Mouse (Mus musculus) thymus, adult 18-20 months (tissue): ENCODE results near the gene Trim54.
A peak's percentile ranks its signal among the peaks of the same experiment; 100 is the strongest.

ENCODE experiments used
- DNase-seq, 2 experiments: peaks; one replicate each; pipeline ENCODE4 v3.0.0; 2022; ENCODE audit warnings: mixed read lengths in 2 of 2

Trim54 gene

GRCm38 (mm10) chr5:31108000-31108490 is 8.5 kb upstream of the Trim54 start, which contains the start of gene Slc30a3:
TSS of gene Slc30a3 (minus strand) at chr5:31108237.
- no peak for DNase-seq

- DNase-seq: no peak
These were observed 5.7 kb upstream of the Trim54 start for GRCm38 (mm10) chr5:31110781-31111180.

- DNase-seq: no peak
These were observed 400 bp downstream of the Trim54 start for GRCm38 (mm10) chr5:31116912-31117311.

- DNase-seq: no peak
These were observed 4.6 kb downstream of the Trim54 start for GRCm38 (mm10) chr5:31121111-31121510.

- no peak for DNase-seq
These were observed 7.0 kb downstream of the Trim54 start for GRCm38 (mm10) chr5:31123481-31123880.

DNA sequence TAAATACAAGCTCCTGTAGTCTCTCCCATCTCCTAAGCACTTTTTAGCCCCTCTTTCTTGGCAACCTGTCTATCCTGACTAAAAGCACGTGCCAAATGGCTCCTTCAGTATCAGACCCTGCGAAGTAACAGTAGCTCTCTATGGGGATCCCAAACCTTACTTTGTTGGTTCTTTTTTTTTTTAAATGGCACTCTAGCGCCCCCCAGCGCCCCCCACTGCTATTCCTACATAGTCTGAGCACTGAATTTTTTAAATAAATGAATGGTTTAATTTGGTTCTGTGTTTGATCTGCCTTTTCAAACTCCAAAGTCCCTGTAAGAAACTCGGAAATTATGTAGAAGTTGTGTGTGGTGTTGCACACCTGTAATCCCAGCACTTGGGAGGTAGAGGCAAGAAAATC is 9.5 kb downstream of the Trim54 start:
- no peak for DNase-seq

- no peak for DNase-seq
These were observed 20.4 kb downstream of the Trim54 start for GRCm38 (mm10) chr5:31136730-31137424.

- DNase-seq: no peak
These were observed 21.1 kb downstream of the Trim54 start for GRCm38 (mm10) chr5:31137658-31138057.

DNA sequence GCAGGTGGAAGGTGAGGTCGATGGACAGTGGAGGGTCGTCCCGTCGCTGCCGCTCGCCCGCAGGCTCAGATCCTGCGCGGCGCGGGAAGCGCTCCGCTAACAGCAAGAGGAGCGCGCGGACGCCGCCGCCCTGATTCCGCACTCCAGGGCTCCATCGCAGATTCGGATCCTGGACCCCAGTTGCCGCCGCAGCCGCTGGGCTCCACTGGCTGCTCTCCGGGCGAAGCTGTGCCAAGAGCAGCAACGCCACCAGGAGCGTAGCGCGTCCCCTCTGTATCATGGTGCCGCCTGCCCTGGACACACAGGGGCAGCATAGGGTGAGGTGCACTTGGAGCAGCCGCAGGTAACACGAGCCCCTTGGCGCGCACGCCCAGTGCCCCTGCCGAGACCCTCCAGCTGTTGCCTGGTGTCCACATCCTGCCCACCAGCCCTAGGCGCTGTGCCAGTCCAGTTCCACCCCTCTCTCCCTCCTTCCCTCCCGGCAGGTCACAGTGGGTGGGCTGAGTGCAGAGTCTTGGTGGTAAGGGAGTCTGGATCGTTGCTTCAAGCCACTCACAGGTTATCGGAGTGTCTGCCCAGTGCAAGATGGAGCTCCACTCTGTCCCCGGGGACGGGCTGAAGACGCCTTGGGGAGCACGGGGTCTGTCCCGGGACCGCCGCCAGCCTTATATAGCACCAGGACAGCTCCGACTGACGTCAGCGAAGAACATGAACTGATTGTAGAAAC is 21.9 kb downstream of the Trim54 start, which contains the start of gene Ucn:
Gene Ucn, minus strand, starts transcription at position 589 of the 727 bp plus-strand sequence.
- no peak for DNase-seq

GRCm38 (mm10) chr5:31138968-31139425 is 22.5 kb downstream of the Trim54 start:
- DNase-seq: no peak

- DNase-seq: no peak
These were observed 33.3 kb downstream of the Trim54 start for GRCm38 (mm10) chr5:31149781-31150180.

- no peak for DNase-seq
These were observed 35.2 kb downstream of the Trim54 start for GRCm38 (mm10) chr5:31151746-31152145.

- no peak for DNase-seq
These were observed 37.1 kb downstream of the Trim54 start for GRCm38 (mm10) chr5:31153516-31154151.

DNA sequence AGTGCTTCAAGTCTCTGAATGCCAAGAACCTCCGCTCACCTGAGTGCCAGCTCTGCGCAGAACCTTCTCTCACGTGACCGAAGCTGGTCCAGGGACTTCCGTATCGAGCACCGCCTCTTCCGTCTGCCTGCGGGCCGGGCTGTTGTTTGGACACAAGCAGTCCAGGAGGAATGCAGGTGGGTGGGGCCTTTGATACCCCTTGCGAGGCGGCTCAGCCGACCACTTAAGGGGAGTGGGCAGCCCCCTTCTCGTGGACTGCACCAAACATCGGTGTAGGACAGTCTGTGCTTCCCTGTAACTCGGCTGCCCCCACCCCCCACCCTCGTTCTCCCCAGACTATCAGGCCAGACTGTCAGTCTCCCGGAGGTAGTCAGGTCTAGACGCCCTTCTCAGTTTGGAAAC is 37.6 kb downstream of the Trim54 start, which contains the start of gene Mpv17:
Gene Mpv17, minus strand, starts transcription at position 100 of the 402 bp plus-strand sequence.
- peak; percentile 63 to 74 for DNase-seq

DNA sequence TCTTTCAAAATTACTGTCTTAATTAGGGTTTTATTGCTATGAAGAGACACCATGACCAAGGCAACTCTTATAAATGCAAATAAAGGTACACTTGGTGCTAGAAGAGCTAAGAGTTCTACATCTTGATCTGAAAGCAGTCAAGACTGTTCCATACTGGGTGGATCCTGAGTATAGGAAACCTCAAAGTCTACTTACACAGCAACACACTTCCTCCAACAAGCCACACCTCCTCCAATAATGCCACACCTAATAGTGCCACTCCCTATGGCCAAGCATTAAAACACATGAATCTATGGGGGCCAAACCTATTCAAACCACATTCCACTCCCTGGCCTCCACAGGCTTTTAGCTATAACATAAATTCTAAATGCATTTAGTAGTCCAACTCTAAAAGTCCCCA is 46.0 kb downstream of the Trim54 start:
- no peak for DNase-seq

- no peak for DNase-seq
These were observed 48.4 kb downstream of the Trim54 start for GRCm38 (mm10) chr5:31164878-31165277.

DNA sequence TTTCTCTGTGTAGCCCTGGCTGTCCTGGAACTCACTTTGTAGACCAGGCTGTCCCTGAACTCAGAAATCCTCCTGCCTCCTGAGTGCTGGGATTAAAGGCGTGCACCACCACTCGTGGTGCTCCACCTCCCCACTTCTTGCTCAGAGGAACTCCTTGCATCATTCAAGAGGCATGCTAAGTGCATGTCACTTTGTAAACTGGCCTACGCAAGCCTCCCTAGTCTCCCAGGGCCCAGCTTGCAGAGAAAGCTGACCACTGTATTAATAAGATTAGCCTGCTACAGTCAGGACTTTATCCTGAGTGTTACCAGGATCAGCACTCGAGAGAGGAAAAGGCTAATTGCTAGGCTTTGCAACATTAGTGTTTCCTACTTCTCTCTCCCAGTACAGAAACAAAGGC is 52.1 kb downstream of the Trim54 start:
- DNase-seq: no peak

GRCm38 (mm10) chr5:31179301-31179765 is 62.8 kb downstream of the Trim54 start:
- DNase-seq: no peak

DNA sequence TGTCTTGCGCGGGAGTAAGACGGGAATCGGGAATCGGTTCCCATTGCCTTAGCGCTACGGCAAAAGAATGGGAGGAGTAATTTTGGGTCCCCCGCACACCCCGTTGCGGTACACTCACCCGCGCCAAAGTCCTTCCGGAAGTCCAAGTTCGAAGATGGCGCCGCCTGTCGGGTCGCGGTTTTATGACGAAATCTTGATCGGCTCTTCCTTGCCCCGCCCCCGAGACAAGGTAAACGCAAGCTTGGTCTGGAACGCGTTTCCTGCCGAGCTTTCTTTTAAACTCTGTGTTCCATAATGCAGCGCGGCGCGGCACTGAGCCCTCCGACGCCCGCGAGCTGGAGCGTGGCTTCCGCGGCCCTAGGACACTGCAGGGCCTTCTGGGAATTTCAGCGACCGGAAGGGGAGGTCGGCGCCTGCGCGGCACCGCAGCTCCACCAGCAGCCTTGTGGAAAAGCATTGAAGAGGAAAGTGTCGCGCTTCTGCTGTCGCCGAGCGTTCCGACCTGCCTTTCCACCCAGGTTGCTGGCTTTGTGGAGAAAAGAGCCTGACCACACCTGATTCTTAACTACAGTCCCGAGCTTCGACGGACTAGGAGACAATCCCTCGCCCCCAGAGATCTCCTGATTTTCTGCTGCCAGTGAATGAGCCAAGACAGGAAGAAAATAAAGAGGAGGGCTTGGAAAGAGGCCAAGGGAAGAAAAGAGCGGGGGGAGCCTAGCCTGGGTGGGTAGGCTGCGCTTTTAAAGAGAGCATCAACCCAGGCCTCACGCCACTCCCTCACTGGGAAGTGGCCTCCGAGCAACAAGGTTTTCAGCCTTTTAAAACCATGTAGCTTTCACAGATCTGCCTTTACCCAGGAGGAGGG is 63.5 kb downstream of the Trim54 start, which contains the start of the genes Gm29609 and Gtf3c2:
Gene Gm29609, minus strand, starts transcription at position 146 of the 865 bp plus-strand sequence.
Gene Gtf3c2, minus strand, starts transcription at position 379 of the 865 bp plus-strand sequence.
- DNase-seq: peak; percentile 89 to 95

DNA sequence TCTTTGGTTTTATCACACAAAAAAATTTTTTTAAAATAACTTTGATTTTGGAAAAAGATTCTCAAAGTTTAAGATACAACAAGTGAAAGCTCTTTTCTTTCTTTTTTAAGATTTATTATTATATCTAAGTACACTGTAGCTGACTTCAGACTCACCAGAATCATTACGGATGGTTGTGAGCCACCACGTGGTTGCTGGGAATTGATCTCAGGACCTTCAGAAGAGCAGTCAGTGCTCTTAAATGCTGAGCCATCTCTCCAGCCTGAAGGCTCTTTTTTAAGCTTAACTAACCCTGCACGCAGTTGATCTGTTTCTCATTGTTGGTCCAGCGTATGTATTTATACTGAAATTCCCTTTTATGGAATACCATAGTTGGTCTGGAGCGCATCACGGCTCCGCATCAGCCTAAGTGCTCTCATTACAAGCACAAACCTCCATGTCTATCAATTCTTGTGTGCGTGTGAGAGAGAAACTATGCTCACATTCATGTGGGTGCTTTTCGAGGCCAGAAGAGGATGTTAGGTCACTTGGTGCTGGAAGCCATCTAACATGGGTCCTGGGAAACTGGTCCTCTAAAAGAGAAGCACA is 64.8 kb downstream of the Trim54 start:
- DNase-seq: no peak

DNA sequence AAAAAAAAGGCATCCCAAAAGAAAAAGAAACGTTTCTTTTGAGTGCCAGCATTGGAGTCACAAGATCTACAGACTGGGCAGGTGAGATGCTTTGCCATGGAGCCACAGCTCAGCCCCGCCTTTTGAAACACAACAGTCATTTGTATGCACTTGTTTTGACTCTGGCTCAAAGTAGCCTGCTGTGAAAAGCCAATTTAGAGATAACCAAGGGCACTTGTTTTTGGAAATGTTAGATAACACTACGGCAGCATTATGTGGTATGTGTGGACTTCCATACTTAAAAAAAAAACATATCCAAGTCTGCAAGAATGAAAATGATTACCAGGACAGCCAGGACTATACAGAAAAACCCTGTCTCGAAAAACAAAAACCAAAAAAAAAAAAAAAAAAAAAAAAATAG is 67.2 kb downstream of the Trim54 start:
- no peak for DNase-seq
